Mouse (Mus musculus): ENCODE measurements around the gene Slc15a2. TPM values are rescaled to one million over a fixed set of nuclear protein-coding genes. Genes with fewer than 3 reads are reported as not detected.

Slc15a2 gene
- polyA plus RNA-seq, 1 experiment from 2014 or later = 49.4 TPM

DNA sequence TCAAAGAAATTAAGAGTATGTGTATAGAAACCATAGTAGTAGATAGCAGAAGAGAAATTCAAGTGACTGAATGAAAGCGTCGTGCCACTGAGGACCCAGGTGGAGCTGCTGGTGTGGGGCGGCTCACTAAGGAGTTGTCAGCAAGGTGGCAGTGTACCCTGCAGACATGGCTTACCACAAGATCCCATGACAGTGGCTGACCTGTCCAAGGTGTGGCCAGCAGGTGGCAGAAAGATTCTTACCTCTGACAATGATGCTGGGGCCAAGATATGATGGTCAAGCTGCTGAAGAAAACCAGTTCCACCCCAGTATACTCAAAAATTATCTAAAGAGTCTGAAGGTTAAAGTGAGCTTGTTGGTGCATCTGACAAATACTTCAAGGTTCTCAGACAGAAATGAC is 49.3 kb downstream of the Slc15a2 start:
- Histone ChIP-seq H3K27me3 (ENCODE audit: control insufficient read depth, insufficient read depth, low read depth, low read length) (no peaks in the 10 kb centered on the region), H3K4me1 (replicated peaks; ENCODE audit: control insufficient read depth, insufficient read depth, low read length) (no peaks in the 10 kb centered on the region), H3K4me2 (ENCODE audit: low read depth, low read length) (no peak overlapping the region), H3K9ac (ENCODE audit: low read length) (no peak overlapping the region), H3K27ac (ENCODE audit: low read length) (no peak overlapping the region), H3K4me3 (ENCODE audit: low read length) (no peak overlapping the region), H3K36me3 (ENCODE audit: control insufficient read depth, insufficient read depth, low read length) (no peaks in the 10 kb centered on the region), H3K9me3 (ENCODE audit: control insufficient read depth, low read length) (no peaks in the 10 kb centered on the region)
- WGBS = 71% methylated on average over 3 of the region's 3 CpGs
- no peak for ATAC-seq (ENCODE audit: low read depth)

DNA sequence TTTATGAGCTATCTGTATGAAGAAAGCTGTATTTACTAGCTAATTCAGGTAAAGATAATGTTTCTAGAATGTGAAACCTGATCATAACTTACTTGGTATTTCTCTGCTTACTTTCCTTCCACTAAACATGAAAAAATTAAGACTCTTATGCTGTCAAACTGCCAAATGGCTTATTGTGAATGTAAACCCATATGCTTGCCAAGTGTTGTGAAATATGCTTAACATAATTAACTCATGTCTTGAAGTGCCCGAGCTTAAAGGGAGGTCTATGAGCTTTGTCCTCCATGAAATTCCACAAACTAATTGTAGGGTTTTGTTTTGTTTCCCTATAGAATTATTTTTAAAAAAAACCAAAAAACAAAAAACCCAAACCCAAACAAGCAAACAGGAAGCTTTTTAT is 50.9 kb downstream of the Slc15a2 start:
- ATAC-seq (ENCODE audit: low read depth) = peak; percentile 88
- Histone ChIP-seq H3K9ac (ENCODE audit: low read length) (no peak overlapping the region), H3K4me2 (ENCODE audit: low read depth, low read length) (no peak overlapping the region), H3K27ac (ENCODE audit: low read length) (peak overlapping the region; percentile 43; the same call in 1 of the 2 replicates), H3K4me1 (replicated peaks; ENCODE audit: control insufficient read depth, insufficient read depth, low read length) (no peaks in the 10 kb centered on the region), H3K4me3 (ENCODE audit: low read length) (no peak overlapping the region), H3K27me3 (ENCODE audit: control insufficient read depth, insufficient read depth, low read depth, low read length) (no peaks in the 10 kb centered on the region), H3K9me3 (ENCODE audit: control insufficient read depth, low read length) (no peaks in the 10 kb centered on the region), H3K36me3 (ENCODE audit: control insufficient read depth, insufficient read depth, low read length) (no peaks in the 10 kb centered on the region)
- 21% methylated on average over 1 of the region's 1 CpGs for WGBS

DNA sequence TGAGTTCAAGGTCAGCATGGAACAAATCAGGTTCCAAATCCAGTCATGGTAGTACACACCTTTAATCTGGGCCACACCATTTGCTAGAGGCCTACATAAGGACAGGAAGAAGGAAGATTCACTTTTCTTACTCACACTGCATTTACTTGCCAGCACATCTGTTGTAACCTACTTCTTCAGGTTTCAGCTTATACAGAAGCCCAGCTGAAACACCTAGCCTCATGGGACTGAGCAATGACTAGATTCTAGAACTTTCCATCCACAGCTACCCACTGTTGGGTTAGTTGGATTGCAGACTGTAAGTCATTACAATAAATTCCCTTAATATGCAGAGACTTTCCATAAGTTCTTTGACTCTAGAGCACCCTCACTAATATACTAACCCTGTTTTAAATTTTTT is 52.2 kb downstream of the Slc15a2 start:
- ATAC-seq (ENCODE audit: low read depth) = no peak
- Histone ChIP-seq H3K27me3 (ENCODE audit: control insufficient read depth, insufficient read depth, low read depth, low read length) (no peaks in the 10 kb centered on the region), H3K9ac (ENCODE audit: low read length) (no peak overlapping the region), H3K4me2 (ENCODE audit: low read depth, low read length) (no peak overlapping the region), H3K27ac (ENCODE audit: low read length) (no peak overlapping the region), H3K36me3 (ENCODE audit: control insufficient read depth, insufficient read depth, low read length) (no peaks in the 10 kb centered on the region), H3K4me1 (replicated peaks; ENCODE audit: control insufficient read depth, insufficient read depth, low read length) (no peaks in the 10 kb centered on the region), H3K4me3 (ENCODE audit: low read length) (no peak overlapping the region), H3K9me3 (ENCODE audit: control insufficient read depth, low read length) (no peaks in the 10 kb centered on the region)

DNA sequence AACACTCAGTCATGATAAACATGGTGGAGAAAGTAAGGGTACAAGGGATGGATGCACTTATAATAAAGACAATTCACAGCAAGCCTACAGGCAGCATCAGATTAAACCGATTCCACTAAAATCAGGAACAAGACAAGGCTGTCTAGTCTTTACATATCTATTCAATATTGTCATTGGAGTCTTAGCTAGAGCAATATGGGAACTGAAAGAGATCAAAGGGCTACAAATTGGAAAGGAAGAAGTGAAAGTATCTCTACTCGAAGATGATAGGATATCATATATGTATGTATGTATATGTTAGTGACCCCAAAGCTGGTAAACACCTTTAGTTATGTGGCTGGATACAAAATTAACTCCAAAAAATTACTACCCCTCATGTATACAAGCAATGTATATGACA is 55.8 kb downstream of the Slc15a2 start:
- WGBS = 83% methylated on average over 2 of the region's 2 CpGs

DNA sequence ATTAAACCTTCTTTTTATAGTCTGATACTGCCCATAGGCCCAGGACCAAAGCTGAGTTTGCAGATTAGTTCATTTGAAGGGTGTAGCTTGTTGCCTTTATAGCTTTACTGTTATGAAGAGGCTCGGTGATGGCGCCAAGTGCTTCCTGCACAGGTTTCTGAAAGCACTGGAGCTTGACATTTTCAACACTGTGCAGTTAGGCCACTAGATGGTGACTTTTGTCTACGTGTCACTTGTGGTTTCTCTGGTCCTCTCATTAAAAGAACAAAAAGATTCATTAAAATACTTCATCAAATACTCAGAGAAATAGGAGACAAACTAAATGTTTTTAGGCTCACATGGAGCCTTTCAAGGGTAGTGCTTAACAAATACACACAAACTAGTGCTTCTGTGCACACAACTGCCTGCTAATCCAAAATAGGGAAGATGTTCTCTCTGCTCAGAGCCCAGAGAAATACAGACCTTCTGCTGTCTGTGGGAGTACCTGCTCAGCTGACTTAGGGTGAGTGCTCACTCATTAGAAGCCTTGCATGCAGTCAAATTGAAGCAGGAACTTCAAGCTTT is 60.8 kb downstream of the Slc15a2 start:
- no peak for ATAC-seq (ENCODE audit: low read depth)
- Histone ChIP-seq H3K4me1 (replicated peaks; ENCODE audit: control insufficient read depth, insufficient read depth, low read length) (no peaks in the 10 kb centered on the region), H3K27ac (ENCODE audit: low read length) (no peak overlapping the region), H3K36me3 (ENCODE audit: control insufficient read depth, insufficient read depth, low read length) (no peaks in the 10 kb centered on the region), H3K9ac (ENCODE audit: low read length) (no peak overlapping the region), H3K4me2 (ENCODE audit: low read depth, low read length) (no peak overlapping the region), H3K9me3 (ENCODE audit: control insufficient read depth, low read length) (no peaks in the 10 kb centered on the region), H3K27me3 (ENCODE audit: control insufficient read depth, insufficient read depth, low read depth, low read length) (no peaks in the 10 kb centered on the region), H3K4me3 (ENCODE audit: low read length) (no peak overlapping the region)
- 48% methylated on average over 3 of the region's 3 CpGs for WGBS

More for the DNA sequence above, 55.8 kb downstream of the Slc15a2 start:
- no peak for ATAC-seq (ENCODE audit: low read depth)
- H3K4me2 ChIP-seq (ENCODE audit: low read depth, low read length) = no peak overlapping the region
- H3K9me3 ChIP-seq (ENCODE audit: control insufficient read depth, low read length) = no peaks in the 10 kb centered on the region
- no peak overlapping the region for H3K4me3 ChIP-seq (ENCODE audit: low read length)
- H3K27me3 ChIP-seq (ENCODE audit: control insufficient read depth, insufficient read depth, low read depth, low read length) = no peaks in the 10 kb centered on the region
- H3K4me1 ChIP-seq (replicated peaks; ENCODE audit: control insufficient read depth, insufficient read depth, low read length) = no peaks in the 10 kb centered on the region
- H3K36me3 ChIP-seq (ENCODE audit: control insufficient read depth, insufficient read depth, low read length) = no peaks in the 10 kb centered on the region
- no peak overlapping the region for H3K27ac ChIP-seq (ENCODE audit: low read length)
- H3K9ac ChIP-seq (ENCODE audit: low read length) = no peak overlapping the region

DNA sequence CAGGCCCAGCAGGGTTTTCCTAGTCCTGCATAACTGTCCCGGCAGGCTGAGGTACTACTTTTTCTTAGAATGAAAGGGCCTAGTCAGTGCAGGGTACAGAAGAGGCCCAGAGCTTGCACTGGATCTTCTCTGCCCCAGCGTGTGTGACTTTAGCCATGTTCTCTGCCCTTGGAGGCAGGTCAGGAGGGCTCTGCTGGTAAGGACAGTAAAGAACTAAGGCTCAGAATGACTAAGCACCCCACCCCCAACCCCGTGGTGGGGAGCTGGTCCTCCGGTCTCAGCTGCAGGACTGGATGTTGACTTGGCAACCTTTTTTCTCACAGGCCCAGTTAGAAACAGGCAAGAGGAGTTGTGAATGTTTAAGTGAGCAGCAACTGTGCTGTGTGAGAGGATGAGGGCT is 62.0 kb downstream of the Slc15a2 start:
- Histone ChIP-seq H3K4me2 (ENCODE audit: low read depth, low read length) (no peak overlapping the region), H3K36me3 (ENCODE audit: control insufficient read depth, insufficient read depth, low read length) (no peaks in the 10 kb centered on the region), H3K9ac (ENCODE audit: low read length) (no peak overlapping the region), H3K4me3 (ENCODE audit: low read length) (no peak overlapping the region), H3K4me1 (replicated peaks; ENCODE audit: control insufficient read depth, insufficient read depth, low read length) (no peaks in the 10 kb centered on the region), H3K27me3 (ENCODE audit: control insufficient read depth, insufficient read depth, low read depth, low read length) (no peaks in the 10 kb centered on the region), H3K9me3 (ENCODE audit: control insufficient read depth, low read length) (no peaks in the 10 kb centered on the region), H3K27ac (ENCODE audit: low read length) (no peak overlapping the region)
- 36% methylated on average over 4 of the region's 4 CpGs for WGBS
- ATAC-seq (ENCODE audit: low read depth) = no peak

DNA sequence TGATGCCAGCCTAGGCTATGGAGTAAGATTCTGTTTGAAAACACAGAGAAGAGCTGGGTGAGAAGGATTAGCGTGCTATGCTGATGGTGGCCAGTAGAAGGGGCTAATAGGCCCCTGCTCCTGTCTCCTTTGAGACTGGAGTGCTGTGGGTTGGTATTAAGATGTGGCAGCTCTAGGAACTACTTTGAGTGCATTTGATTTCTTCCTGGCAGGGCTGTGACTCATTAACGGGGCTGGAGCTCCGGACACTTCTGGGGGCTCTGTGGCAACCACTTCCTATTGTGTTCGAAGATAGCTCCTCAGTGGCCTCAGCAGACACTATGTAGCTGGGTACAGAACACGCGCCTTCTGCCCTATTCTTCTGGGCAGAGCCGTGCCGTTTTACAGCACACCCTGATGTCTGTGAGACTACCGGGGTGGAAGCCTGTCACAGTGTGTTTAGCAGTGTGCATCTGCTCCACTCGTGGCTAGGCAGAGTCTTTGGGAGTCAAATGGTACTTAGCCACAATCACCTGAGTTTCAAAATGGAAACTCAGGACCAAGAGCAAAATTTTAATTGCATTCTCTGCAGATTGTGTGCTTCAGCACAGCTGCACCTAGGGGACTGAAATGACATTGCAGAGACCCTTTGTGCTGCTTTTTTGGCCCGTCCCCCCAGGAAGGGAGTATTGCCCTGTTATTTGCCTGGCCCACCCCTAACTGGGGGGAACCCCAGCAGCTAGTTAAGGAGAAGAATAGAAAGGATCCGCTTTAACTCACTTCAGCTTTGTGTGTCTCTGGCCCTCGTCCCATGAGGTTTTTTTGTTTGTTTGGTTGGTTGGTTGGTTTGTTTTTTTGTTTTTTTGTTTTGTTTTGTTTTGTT is 64.3 kb downstream of the Slc15a2 start:
- no peak overlapping the region for H3K9ac ChIP-seq (ENCODE audit: low read length)

DNA sequence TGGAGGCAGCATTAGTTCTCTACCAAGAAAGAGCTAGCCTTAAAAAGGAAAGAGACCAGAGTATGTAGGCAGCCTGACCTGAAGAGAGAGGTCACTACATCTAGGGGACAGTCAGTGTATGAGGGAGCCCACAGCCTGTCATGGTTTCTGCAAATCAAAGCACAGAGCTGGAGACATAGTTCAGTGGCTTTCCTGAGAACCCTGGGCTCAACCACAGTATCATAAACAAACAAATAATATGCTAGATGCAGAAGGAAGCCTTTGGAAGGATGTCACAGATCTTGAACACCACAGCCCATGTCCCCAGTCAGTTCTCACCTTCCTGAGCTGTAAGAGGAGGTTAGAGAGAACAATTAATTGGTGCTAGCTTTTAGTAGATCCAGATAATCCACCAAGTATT is 66.1 kb downstream of the Slc15a2 start:
- H3K27me3 ChIP-seq (ENCODE audit: control insufficient read depth, insufficient read depth, low read depth, low read length) = no peaks in the 10 kb centered on the region
- no peak for ATAC-seq (ENCODE audit: low read depth)
- H3K9ac ChIP-seq (ENCODE audit: low read length) = no peak overlapping the region
- no peak overlapping the region for H3K4me2 ChIP-seq (ENCODE audit: low read depth, low read length)
- H3K36me3 ChIP-seq (ENCODE audit: control insufficient read depth, insufficient read depth, low read length) = no peaks in the 10 kb centered on the region
- no peak overlapping the region for H3K27ac ChIP-seq (ENCODE audit: low read length)
- H3K4me3 ChIP-seq (ENCODE audit: low read length) = no peak overlapping the region
- H3K4me1 ChIP-seq (replicated peaks; ENCODE audit: control insufficient read depth, insufficient read depth, low read length) = no peaks in the 10 kb centered on the region
- H3K9me3 ChIP-seq (ENCODE audit: control insufficient read depth, low read length) = no peaks in the 10 kb centered on the region

More for the DNA sequence above, 64.3 kb downstream of the Slc15a2 start:
- Histone ChIP-seq H3K4me3 (ENCODE audit: low read length) (no peak overlapping the region), H3K27ac (ENCODE audit: low read length) (no peak overlapping the region), H3K36me3 (ENCODE audit: control insufficient read depth, insufficient read depth, low read length) (no peaks in the 10 kb centered on the region), H3K9me3 (ENCODE audit: control insufficient read depth, low read length) (no peaks in the 10 kb centered on the region), H3K4me1 (replicated peaks; ENCODE audit: control insufficient read depth, insufficient read depth, low read length) (no peaks in the 10 kb centered on the region), H3K27me3 (ENCODE audit: control insufficient read depth, insufficient read depth, low read depth, low read length) (no peaks in the 10 kb centered on the region), H3K4me2 (ENCODE audit: low read depth, low read length) (no peak overlapping the region)
- 69% methylated on average over 13 of the region's 13 CpGs for WGBS
- ATAC-seq (ENCODE audit: low read depth) = no peak

DNA sequence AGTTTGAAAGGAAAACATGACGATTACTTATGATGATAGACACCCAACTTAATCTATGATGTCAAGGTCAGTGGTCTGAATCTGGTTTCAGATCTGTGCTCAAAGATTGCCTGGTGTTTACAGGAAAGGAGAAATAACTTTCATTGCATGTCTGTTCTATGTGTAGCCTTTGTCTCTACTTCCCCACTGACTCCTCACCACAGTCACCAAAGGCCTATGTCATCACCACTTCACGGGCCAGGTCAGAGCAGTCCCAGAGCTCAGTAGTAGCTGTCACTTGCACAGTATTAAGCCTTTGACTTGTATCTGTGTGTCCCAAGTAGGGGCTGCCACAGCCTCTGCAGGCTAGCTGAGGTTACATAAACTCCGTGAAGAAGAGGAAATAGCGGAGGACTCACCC is 67.3 kb downstream of the Slc15a2 start:
- no peak overlapping the region for H3K9ac ChIP-seq (ENCODE audit: low read length)
- H3K27ac ChIP-seq (ENCODE audit: low read length) = no peak overlapping the region
- no peak overlapping the region for H3K4me3 ChIP-seq (ENCODE audit: low read length)
- no peaks in the 10 kb centered on the region for H3K9me3 ChIP-seq (ENCODE audit: control insufficient read depth, low read length)
- no peak for ATAC-seq (ENCODE audit: low read depth)
- H3K36me3 ChIP-seq (ENCODE audit: control insufficient read depth, insufficient read depth, low read length) = no peaks in the 10 kb centered on the region
- WGBS = 76% methylated on average over 4 of the region's 4 CpGs
- no peaks in the 10 kb centered on the region for H3K27me3 ChIP-seq (ENCODE audit: control insufficient read depth, insufficient read depth, low read depth, low read length)
- H3K4me2 ChIP-seq (ENCODE audit: low read depth, low read length) = no peak overlapping the region
- H3K4me1 ChIP-seq (replicated peaks; ENCODE audit: control insufficient read depth, insufficient read depth, low read length) = no peaks in the 10 kb centered on the region

Measured in lung, embryonic 16.5 days (tissue).